Mouse (Mus musculus): ENCODE measurements around the gene Kcnb1. TPM values are rescaled to one million over a fixed set of nuclear protein-coding genes. Genes with fewer than 3 reads are reported as not detected.

Gene Kcnb1
- total RNA-seq, 2 experiments from 2014 or later = 16.1 to 20.7 TPM

DNA sequence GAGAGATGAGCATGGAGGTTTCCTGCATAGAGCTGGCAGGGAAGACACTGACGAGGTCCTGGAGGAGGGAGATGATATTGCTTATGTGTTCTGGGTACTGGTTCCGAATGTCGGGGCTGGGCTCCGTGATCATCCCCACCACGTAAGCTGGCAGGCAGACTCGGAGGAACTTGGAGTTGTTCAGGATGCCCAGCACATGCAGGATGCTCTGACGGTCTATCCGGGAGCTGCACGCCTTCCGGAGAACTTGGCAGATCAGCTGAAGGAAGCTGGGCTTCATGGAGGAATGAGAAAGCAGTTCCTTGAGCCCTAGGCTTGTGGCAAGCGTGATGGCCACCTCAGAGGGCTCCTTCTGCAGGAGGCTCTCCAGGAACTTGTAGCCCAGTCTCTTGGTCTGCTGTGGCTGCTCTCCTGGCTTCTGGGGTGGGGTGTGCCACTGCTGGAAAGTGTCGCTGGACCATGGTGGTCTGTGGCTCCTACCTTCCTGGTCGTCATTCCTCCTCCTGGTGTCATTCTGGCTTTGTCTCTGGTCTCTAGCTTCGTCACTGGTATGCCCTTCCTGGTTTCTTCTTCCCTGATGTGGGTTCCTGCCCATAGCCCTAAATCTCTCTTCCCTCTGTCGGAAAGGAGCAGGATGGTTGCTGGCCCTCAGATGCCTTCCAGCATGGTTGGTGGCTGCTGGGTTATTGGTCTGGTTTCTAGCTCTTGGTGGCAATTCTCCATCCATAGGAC lies 133.6 kb downstream of the Kcnb1 start:
- TF ChIP-seq CTCF (IDR thresholded peaks at IDR 0.05) = no peak
- intact Hi-C loops (cut with DNase I) = no loop called here
- no peak overlapping the region for H3K27ac ChIP-seq
- no peak for DNase-seq
- no peak overlapping the region for H3K4me3 ChIP-seq

DNA sequence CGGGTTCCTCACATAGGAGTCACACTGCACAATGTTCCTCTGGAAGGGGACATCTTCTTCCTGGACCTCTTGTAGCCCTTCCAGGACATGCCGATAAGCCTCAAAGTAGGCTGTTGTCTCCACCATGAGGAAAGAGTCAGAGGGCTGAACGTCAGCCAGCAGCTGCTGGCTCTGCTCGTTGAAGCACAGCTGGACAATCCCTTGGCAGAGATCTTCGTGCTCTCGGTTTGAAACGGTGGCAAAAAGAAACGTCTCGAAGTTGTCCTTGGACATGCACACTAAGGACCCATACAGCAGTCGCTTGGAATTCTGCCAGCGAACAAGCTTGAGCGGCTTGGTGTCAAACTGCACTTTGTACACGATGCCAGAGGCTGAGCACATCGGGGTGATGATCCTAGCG lies 134.6 kb downstream of the Kcnb1 start:
- TF ChIP-seq CTCF (IDR thresholded peaks at IDR 0.05) = no peak
- peak; percentile 73 for DNase-seq
- intact Hi-C loops (cut with DNase I) = no loop called here
- peak overlapping the region; percentile 18 for H3K4me3 ChIP-seq
- peak overlapping the region; percentile 24; the same call in 1 of the 2 replicates for H3K27ac ChIP-seq

DNA sequence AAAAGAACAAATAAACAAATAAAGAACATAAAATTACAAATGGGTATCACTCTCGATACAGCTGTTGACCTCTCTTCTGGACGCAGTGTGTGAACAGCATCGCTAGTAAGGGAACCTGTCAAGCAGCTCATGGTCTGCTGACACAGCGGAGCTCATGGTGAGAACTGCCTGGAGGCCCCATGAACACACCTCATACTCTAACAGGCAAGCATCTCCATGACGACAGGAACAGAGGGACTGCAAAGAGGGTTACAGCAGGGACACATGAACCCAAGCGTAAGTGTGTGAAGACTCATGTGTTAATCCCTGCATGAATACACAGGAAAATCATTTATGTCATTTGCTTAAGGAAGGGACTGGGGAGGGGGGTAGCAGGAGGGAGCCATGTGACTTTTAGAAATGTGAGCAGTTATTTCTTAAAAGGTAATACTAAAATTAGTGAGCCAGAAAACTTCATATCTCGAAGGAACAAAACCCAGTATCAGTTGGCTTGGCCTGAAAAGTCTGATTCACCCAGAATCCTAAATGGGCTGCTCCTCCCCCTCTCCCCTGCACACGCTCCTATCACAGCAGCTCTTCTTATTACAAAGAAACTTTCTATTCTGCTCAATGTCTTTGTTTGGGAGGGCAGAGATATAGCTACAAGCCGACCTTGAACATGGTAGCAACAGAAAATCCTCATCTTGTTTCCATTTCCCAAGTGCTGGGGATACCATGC lies 136.7 kb downstream of the Kcnb1 start:
- TF ChIP-seq CTCF (IDR thresholded peaks at IDR 0.05) = no peak
- intact Hi-C loops (cut with DNase I) = no loop called here
- H3K27ac ChIP-seq = no peak overlapping the region
- DNase-seq = no peak
- H3K4me3 ChIP-seq = no peak overlapping the region

DNA sequence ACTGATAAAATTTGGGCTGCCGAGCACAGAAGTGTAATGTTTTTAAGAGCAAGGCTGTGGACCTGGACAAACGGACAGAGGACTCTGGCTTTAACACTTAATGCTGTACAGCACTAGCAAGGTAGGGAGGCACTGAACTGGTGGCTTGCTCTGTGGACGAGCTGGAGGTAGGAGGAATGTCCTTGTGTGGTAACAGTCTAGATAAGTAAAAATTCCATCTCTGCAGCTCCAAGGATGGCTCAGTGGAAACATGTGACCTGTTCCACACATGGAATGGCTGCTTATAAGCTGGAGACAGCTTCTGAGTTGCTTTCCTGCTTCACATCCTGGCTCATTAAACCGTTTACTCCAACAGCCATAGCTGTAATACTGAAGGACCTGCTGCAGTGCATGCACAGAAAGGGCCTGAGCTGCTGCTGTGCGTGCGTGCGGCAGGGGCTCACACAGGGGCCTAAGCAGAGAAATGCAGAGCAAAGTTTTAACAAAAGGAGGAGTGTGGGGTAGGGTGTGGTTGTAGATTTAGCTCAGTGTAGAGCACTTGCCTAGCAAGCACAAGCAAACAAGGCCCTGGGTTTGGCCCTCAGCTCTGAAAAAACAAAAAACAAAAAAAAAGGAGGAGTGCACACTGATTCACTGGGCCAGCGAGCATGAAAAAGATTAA lies 141.1 kb downstream of the Kcnb1 start:
- intact Hi-C loops (cut with DNase I) = no loop called here
- no peak for TF ChIP-seq CTCF (IDR thresholded peaks at IDR 0.05)
- Histone ChIP-seq H3K27ac (no peak overlapping the region), H3K4me3 (no peak overlapping the region)
- no peak for DNase-seq

DNA sequence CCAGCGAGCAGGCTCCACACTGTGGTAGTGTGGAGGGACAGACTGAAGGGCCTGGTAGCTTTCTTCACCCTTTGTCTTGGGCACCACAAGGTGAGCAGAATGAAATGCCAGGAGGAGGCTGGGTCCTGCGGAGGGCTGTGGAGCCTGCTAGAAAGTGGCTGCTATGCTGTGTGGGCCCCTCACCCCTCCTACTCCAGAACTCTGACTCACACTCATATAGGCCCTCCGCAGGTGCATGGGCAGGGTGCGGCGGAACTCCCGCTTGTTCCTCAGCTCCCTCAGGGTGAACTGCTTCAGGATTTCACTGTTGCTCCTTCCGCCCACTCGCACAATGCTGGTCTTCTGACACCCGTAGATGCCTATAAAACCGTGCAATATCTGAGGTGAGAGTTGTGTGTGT lies 141.7 kb downstream of the Kcnb1 start:
- Histone ChIP-seq H3K4me3 (no peak overlapping the region), H3K27ac (no peak overlapping the region)
- TF ChIP-seq CTCF (IDR thresholded peaks at IDR 0.05) = no peak
- intact Hi-C loops (cut with DNase I) = no loop called here
- no peak for DNase-seq

Other genes with a start within 250 kb of the Kcnb1 start
- 10 to 100 TPM; 35.3 to 37.0 TPM for gene Stau1, start 193.9 kb downstream of the Kcnb1 start, total RNA-seq (2021)
- gene Ddx27, start 175.0 kb downstream of the Kcnb1 start, total RNA-seq (2021) = 10 to 100 TPM in 1 of 2 experiments, 1 to 10 TPM in 1; 9.3 to 10.1 TPM
- gene Znfx1, start 127.1 kb downstream of the Kcnb1 start, total RNA-seq (2021) = 10 to 100 TPM; 25.2 to 25.8 TPM
- 1 to 10 TPM; 1.7 to 5.2 TPM for gene Ptgis, start 50.4 kb upstream of the Kcnb1 start, total RNA-seq (2021)
- gene B4galt5, start 159.0 kb upstream of the Kcnb1 start, total RNA-seq (2021) = 10 to 100 TPM in 1 of 2 experiments, 1 to 10 TPM in 1; 7.8 to 10.6 TPM
- gene Slc9a8, start 231.6 kb upstream of the Kcnb1 start, total RNA-seq (2021) = 10 to 100 TPM; 25.0 to 30.4 TPM